Mouse (Mus musculus): ENCODE measurements around the gene Sds. TPM values are rescaled to one million over a fixed set of nuclear protein-coding genes. Genes with fewer than 3 reads are reported as not detected.

The Sds gene
- total RNA-seq, 2 experiments from 2014 or later: 0.20 TPM; not detected in 1

GRCm38 (mm10) chr5:120512911-120513555, 36.7 kb downstream of the Sds start:
- intact Hi-C loops (cut with DNase I): no loop called here
- no peak for DNase-seq

GRCm38 (mm10) chr5:120514031-120514677, 37.8 kb downstream of the Sds start:
- no peak for DNase-seq
- intact Hi-C loops (cut with DNase I): no loop called here

DNA sequence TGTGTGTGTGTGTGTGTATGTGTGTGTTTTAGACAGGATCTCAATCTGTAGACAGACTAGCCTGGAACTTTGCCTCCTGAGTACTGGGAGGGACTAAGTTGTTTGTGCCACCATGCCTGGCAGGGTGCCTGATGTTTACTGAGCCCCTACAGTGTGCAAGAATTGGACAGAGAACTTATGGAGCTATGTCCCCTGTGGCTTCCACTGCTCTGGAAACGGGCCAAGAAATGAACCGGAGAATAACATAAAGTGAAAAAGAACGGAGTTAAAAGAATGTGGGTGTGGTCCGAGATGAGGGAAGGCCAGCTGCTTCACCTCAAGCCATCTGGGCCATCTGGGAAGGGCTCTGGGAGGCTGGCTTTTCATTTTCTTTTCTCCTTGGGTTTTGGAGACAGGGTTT, 38.4 kb downstream of the Sds start:
- DNase-seq: no peak
- intact Hi-C loops (cut with DNase I): no loop called here

DNA sequence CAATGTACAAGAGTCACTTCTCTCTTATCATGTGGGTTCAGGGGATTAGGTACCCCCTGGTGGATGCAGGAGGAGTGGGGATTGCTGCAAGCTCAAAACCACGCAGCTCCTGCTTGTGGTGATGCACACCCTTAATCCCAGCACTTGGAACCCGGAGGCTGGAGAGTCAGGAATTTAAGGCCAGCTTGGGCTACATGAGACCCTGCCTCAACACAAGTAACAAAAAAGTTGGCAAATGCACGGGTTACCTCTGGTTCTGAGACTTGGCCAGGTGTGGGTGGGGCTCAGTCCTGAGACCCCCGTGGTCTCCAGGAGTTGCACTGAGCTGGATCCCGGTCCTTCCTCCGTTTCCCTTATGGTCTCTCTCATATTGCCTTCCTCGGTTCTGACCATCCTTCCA, 39.1 kb downstream of the Sds start:
- no peak for DNase-seq
- intact Hi-C loops (cut with DNase I): no loop called here

GRCm38 (mm10) chr5:120516221-120516984, 40.1 kb downstream of the Sds start:
- peak in 1 of 2 experiments; percentile 36 for DNase-seq

GRCm38 (mm10) chr5:120517552-120517951, 41.2 kb downstream of the Sds start:
- intact Hi-C loops (cut with DNase I): no loop called here

More at GRCm38 (mm10) chr5:120516221-120516984, 40.1 kb downstream of the Sds start:
- intact Hi-C loops (cut with DNase I): no loop called here

GRCm38 (mm10) chr5:120522649-120523048, 46.3 kb downstream of the Sds start:
- intact Hi-C loops (cut with DNase I): loop anchor here (5.0 kb wide), 1 partner anchor 85 kb away; no protein-coding TSS in a partner anchor
- no peak for DNase-seq

More at GRCm38 (mm10) chr5:120517552-120517951, 41.2 kb downstream of the Sds start:
- DNase-seq: peak; percentile 56 to 58

DNA sequence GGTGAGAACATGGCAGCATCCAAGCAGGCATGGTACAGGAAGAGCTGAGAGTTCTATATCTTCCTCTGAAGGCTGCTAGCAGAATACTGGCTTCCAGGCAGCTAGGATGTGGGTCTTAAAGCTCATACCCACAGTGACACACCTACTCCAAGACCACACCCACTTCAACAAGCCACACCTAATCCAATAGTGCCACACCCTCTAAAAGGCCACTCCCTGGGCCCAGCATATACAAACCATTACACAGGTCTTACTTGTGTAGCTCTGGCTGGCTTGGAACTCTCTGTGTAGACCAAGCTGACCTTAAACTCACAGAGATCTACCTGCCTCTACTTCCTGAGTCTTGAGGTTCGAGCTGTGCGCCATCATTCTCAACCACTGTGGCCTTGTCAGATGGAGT, 48.4 kb downstream of the Sds start:
- intact Hi-C loops (cut with DNase I): loop anchor here (5.0 kb wide), 2 partner anchors 68 to 83 kb away; no protein-coding TSS in a partner anchor
- DNase-seq: no peak

DNA sequence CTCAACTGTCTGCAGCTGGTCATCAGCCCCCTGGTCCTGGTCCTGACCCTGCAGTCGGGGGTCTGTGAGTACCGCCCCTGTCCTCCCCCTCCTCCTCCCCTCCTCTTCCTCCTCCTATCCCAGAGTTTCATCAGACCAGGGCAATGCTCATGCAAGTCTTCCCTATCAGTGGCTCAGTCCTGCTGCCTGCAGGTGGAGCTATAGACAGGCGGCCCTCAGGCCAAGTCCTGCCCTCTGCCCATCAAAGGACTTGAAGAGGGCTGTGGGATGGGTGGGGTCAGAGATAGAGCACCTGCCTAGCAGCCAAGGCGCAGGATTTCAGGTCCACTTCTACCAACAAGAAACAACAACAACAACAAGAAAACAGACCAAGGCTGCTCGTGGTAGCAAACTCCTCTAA, 49.4 kb downstream of the Sds start:
- intact Hi-C loops (cut with DNase I): loop anchor here (5.0 kb wide), 1 partner anchor 67 kb away; no protein-coding TSS in a partner anchor
- DNase-seq: no peak

DNA sequence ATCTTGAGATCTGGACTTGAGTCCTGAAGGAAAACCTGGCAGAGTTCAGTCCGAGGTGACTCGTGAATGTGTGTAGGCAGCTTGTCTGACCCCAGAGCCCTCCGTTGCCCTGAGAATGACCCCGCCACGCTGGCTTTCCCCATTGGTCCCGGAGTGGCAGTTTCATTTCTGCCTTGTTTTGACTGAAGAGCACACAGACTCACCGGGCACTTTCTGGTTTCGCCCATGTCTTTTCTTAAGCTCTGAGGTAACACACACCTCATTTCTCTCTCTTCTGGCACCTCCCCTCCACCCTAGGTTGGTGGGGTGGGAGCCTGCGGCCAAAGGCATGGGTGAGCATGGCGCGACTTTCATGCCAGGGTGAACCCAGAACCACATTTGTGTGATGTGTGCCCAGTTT, 50.0 kb downstream of the Sds start:
- intact Hi-C loops (cut with DNase I): loop anchor here (5.0 kb wide), 1 partner anchor 66 kb away; no protein-coding TSS in a partner anchor
- DNase-seq: no peak

DNA sequence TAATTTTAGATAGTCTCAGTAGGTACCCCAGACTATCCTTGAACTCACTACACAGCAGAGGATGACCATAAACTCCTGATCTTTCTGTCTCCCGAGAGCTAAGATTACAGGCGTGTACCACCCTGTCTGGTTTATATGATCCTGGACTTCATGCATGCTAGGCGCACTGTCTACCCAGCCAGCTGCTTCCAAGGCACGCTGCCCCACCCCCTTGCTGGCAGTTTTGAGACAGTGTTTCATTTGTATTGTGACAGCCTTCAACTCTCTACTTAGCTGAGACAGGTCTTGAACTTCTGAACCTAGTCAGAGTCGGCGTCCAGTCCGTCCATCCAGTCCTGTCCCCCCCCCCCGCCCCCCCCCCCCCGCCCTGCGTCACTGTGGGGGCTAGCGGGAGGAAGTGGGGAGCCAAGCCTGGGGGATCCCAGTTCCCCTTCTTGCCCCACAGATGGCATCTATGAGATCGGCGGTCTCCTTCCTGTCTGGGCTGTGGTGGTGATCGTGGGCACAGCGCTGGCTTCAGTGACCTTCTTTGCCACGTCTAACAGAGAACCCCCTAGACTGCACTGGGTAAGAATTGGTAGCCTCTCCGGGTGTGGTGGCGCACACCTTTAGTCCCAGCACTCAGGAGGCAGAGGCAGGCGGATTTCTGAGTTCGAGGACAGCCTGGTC, 51.1 kb downstream of the Sds start:
- intact Hi-C loops (cut with DNase I): loop anchor here (5.0 kb wide), 1 partner anchor 65 kb away; no protein-coding TSS in a partner anchor
- no peak for DNase-seq

DNA sequence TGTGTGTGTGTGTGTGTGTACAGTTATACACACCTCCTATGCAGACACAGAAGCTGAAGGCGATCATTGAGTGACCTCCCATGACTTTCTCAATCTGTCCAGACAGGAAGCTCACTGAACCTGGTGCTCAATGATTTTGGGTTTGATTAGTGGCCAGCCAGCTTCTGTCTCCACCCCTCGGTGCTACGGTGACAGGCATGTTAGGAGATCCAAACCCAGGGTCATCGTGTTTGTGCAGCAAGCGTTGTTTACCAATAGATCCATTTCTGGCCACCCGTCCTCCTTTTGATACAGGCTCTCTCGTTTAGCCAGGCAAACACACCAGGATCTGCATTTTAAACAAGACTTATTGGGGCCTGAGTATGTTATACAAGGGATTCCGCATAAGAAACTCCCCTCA, 55.3 kb downstream of the Sds start:
- DNase-seq: no peak
- intact Hi-C loops (cut with DNase I): no loop called here

Other genes starting within 250 kb of the Sds start
- gene Lhx5, start 44.8 kb upstream of the Sds start, total RNA-seq (2021): not detected
- gene Sdsl, start 3.7 kb upstream of the Sds start, total RNA-seq (2021): under 1 TPM; 0.59 to 0.77 TPM
- 10 to 100 TPM; 28.0 to 41.3 TPM for gene Plbd2, start 27.1 kb downstream of the Sds start, total RNA-seq (2021)
- gene Slc8b1, start 34.6 kb downstream of the Sds start, total RNA-seq (2021): 1 to 10 TPM; 7.9 to 9.7 TPM
- gene Tpcn1, start 112.1 kb downstream of the Sds start, total RNA-seq (2021): 10 to 100 TPM; 35.2 to 44.6 TPM
- under 1 TPM in 1 of 2 experiments, not detected in 1; 0.15 TPM for gene Iqcd, start 112.5 kb downstream of the Sds start, total RNA-seq (2021)
- gene Rita1, start 136.1 kb downstream of the Sds start, total RNA-seq (2021): 1 to 10 TPM; 5.6 to 6.8 TPM
- 10 to 100 TPM; 15.8 to 17.7 TPM for gene Ddx54, start 136.2 kb downstream of the Sds start, total RNA-seq (2021)
- not detected for gene Cfap73, start 157.7 kb downstream of the Sds start, total RNA-seq (2021)
- not detected for gene Rasal1, start 172.3 kb downstream of the Sds start, total RNA-seq (2021)
- under 1 TPM; 0.38 to 0.91 TPM for gene Dtx1, start 235.4 kb downstream of the Sds start, total RNA-seq (2021)